Mouse (Mus musculus) adrenal gland, postnatal 4 days (tissue): ENCODE data around the gene Strap. TPM values are rescaled to one million over a fixed set of nuclear protein-coding genes. Genes with fewer than 3 reads are reported as not detected.
"Not testable (repeated sequence)": the region's sequence is repeated elsewhere in the genome, so short reads cannot be mapped to it uniquely, and the experiment has no call there.

Source experiments
- DNase-seq, 2 experiments: peaks; one replicate each; pipeline ENCODE4 v3.0.0; 2021 to 2022; ENCODE audit warnings: low spot score in 2 of 2, mixed read lengths in 2 of 2
- long read RNA-seq, 2 experiments: library from polyadenylated mRNA; stranded (forward); transcript quantifications; one replicate each; pipeline ENCODE4 v2.0.0; 2021
- total RNA-seq, 2 experiments: library from RNA; stranded (reverse); gene quantifications; 2 replicates each; pipeline ENCODE4 v1.2.3; 2021

Strap gene
- 100 to 1,000 TPM; 125 to 126 TPM for total RNA-seq
- long read RNA-seq, experiment 1, transcript Strap-201 (10 exons, 2,650 nt) = major isoform, 104 of 107 reads
- long read RNA-seq, experiment 1, partial matches to known transcripts = 2 of 107 reads
- long read RNA-seq, experiment 1, other reads (novel, unspliced or antisense) = 1 of 107 reads
- long read RNA-seq, experiment 2, transcript Strap-201 (10 exons, 2,650 nt) = major isoform, 233 of 245 reads
- long read RNA-seq, experiment 2, partial matches to known transcripts = 2 of 245 reads
- long read RNA-seq, experiment 2, other reads (novel, unspliced or antisense) = 10 of 245 reads

GRCm38 (mm10) chr6:137734846-137735609, at the start of gene Strap:
Gene Strap, plus strand, starts transcription at chr6:137735078.
- DNase-seq = peak; percentile 70 to 77

GRCm38 (mm10) chr6:137687667-137688066, 47.2 kb upstream of the Strap start:
- no peak for DNase-seq

GRCm38 (mm10) chr6:137688079-137688478, 46.8 kb upstream of the Strap start:
- DNase-seq = no peak

GRCm38 (mm10) chr6:137688506-137689105, 46.3 kb upstream of the Strap start:
- no peak for DNase-seq

- DNase-seq = no peak
Measured at GRCm38 (mm10) chr6:137690550-137691119, 44.2 kb upstream of the Strap start.

GRCm38 (mm10) chr6:137694310-137694709, 40.6 kb upstream of the Strap start:
- no peak for DNase-seq

GRCm38 (mm10) chr6:137695046-137695445, 39.8 kb upstream of the Strap start:
- DNase-seq = no peak

GRCm38 (mm10) chr6:137696445-137697204, 38.3 kb upstream of the Strap start:
- DNase-seq = no peak

GRCm38 (mm10) chr6:137699434-137699833, 35.4 kb upstream of the Strap start:
- DNase-seq = no peak

- DNase-seq = no peak
Measured at GRCm38 (mm10) chr6:137702186-137702585, 32.7 kb upstream of the Strap start.

GRCm38 (mm10) chr6:137702918-137703317, 32.0 kb upstream of the Strap start:
- no peak for DNase-seq

- no peak for DNase-seq
Measured at GRCm38 (mm10) chr6:137703431-137703830, 31.4 kb upstream of the Strap start.

- DNase-seq = no peak
Measured at GRCm38 (mm10) chr6:137704300-137704939, 30.5 kb upstream of the Strap start.

- no peak for DNase-seq
Measured at GRCm38 (mm10) chr6:137706209-137706608, 28.7 kb upstream of the Strap start.

- not testable (repeated sequence) for DNase-seq
Measured at GRCm38 (mm10) chr6:137708726-137709405, 26.0 kb upstream of the Strap start.

- DNase-seq = no peak
Measured at GRCm38 (mm10) chr6:137710179-137711037, 24.5 kb upstream of the Strap start.

GRCm38 (mm10) chr6:137712654-137713309, 22.1 kb upstream of the Strap start:
- DNase-seq = no peak

GRCm38 (mm10) chr6:137713310-137713664, 21.6 kb upstream of the Strap start:
- DNase-seq = no peak
